ENCODE assay signal across 8 mouse cellular contexts in genomic region chr8:3622119-3622518, GRCm38 (mm10). TPM values are rescaled to one million over a fixed set of nuclear protein-coding genes. Genes with fewer than 3 reads are reported as not detected.
A peak's percentile ranks its signal among the peaks of the same experiment; 100 is the strongest.
DNase-seq lines count a peak whose midpoint lies in the region; ATAC-seq and TF ChIP-seq lines count a peak whose summit lies in the region.
"Had no signal": no experiment of that assay in that cellular context is flagged by ENCODE, and none has a peak within 500 bp of the region (broad histone marks: within the 10 kb centered on the region; RNA-seq: fewer than 3 reads in every experiment).

No protein-coding gene starts in this region.

- no peak for ATAC-seq in lung, embryonic 16.5 days (ENCODE audit: low read depth)
- no peak for ATAC-seq in forebrain, embryonic 11.5 days (replicated peaks; ENCODE audit: low FRiP score)
- ATAC-seq in limb, embryonic 12.5 days (ENCODE audit: insufficient number of reproducible peaks, insufficient read depth, low FRiP score, low TSS enrichment, low read depth), result no peak
- no peak for ATAC-seq in stomach, embryonic 14.5 days (ENCODE audit: insufficient number of reproducible peaks, insufficient read depth, low FRiP score, low read depth)

- no peak overlapping the region for H3K27ac ChIP-seq in lung, embryonic 16.5 days (ENCODE audit: low read length)
- H3K27ac ChIP-seq in forebrain, embryonic 11.5 days (ENCODE audit: low read depth, low read length), result no peak overlapping the region
- no peak overlapping the region for H3K27ac ChIP-seq in limb, embryonic 12.5 days
- H3K27ac ChIP-seq in stomach, embryonic 14.5 days (ENCODE audit: low read length), result no peak overlapping the region
- H3K27ac ChIP-seq in layer of hippocampus, adult 2 months, result no peak overlapping the region

- no peak for DNase-seq in lung, adult 2 months
- no peak for DNase-seq in forebrain, embryonic 11.5 days (ENCODE audit: low spot score)
- no peak for DNase-seq in frontal cortex, postnatal 14 days (ENCODE audit: low spot score in 2 of 2)
- no peak for DNase-seq in layer of hippocampus, adult 2 months (ENCODE audit: low spot score in 2 of 2)

- H3K9me3 ChIP-seq in lung, embryonic 16.5 days (ENCODE audit: control insufficient read depth, low read length), result no peaks in the 10 kb centered on the region
- no peaks in the 10 kb centered on the region for H3K9me3 ChIP-seq in forebrain, embryonic 11.5 days (ENCODE audit: control insufficient read depth, low read length)
- no peaks in the 10 kb centered on the region for H3K9me3 ChIP-seq in limb, embryonic 12.5 days
- no peaks in the 10 kb centered on the region for H3K9me3 ChIP-seq in stomach, embryonic 14.5 days (ENCODE audit: control insufficient read depth, low read depth, low read length)

- no peaks in the 10 kb centered on the region for H3K27me3 ChIP-seq in lung, embryonic 16.5 days (ENCODE audit: control insufficient read depth, insufficient read depth, low read depth, low read length)
- no peaks in the 10 kb centered on the region for H3K27me3 ChIP-seq in forebrain, embryonic 11.5 days (ENCODE audit: control insufficient read depth, insufficient read depth, low read length)
- H3K27me3 ChIP-seq in limb, embryonic 12.5 days, result no peaks in the 10 kb centered on the region
- H3K27me3 ChIP-seq in stomach, embryonic 14.5 days (ENCODE audit: control insufficient read depth, insufficient read depth, low read length), result no peaks in the 10 kb centered on the region

- WGBS in lung, embryonic 16.5 days, result 64% methylated on average over 8 of the region's 8 CpGs
- WGBS in lung, adult 2 months, result 58% methylated on average over 8 of the region's 8 CpGs
- WGBS in forebrain, embryonic 11.5 days, result 71% methylated on average over 8 of the region's 8 CpGs
- WGBS in limb, embryonic 12.5 days, result 62% methylated on average over 8 of the region's 8 CpGs
- WGBS in stomach, embryonic 14.5 days, result 61% methylated on average over 8 of the region's 8 CpGs

- H3K4me1 ChIP-seq in lung, embryonic 16.5 days (replicated peaks; ENCODE audit: control insufficient read depth, insufficient read depth, low read length), result peaks cover 12% of the 10 kb centered on the region
- no peaks in the 10 kb centered on the region; the same call in 1 of the 2 replicates for H3K4me1 ChIP-seq in lung, adult 2 months (ENCODE audit: control insufficient read depth, insufficient read depth, low read length)
- peaks cover 4% of the 10 kb centered on the region; the same call in 1 of the 2 replicates for H3K4me1 ChIP-seq in forebrain, embryonic 11.5 days (replicated peaks; ENCODE audit: control insufficient read depth, insufficient read depth, low read length)
- peaks cover 20% of the 10 kb centered on the region for H3K4me1 ChIP-seq in limb, embryonic 12.5 days (replicated peaks)
- peaks cover 12% of the 10 kb centered on the region for H3K4me1 ChIP-seq in stomach, embryonic 14.5 days (ENCODE audit: control insufficient read depth, insufficient read depth, low read length)

- H3K36me3 ChIP-seq in lung, embryonic 16.5 days (ENCODE audit: control insufficient read depth, insufficient read depth, low read length), result peaks cover 9% of the 10 kb centered on the region
- H3K36me3 ChIP-seq in forebrain, embryonic 11.5 days (ENCODE audit: control insufficient read depth, insufficient read depth, low read length), result peaks cover 2% of the 10 kb centered on the region; the same call in 1 of the 2 replicates
- H3K36me3 ChIP-seq in limb, embryonic 12.5 days, result peaks cover 20% of the 10 kb centered on the region
- peaks cover 12% of the 10 kb centered on the region for H3K36me3 ChIP-seq in stomach, embryonic 14.5 days (ENCODE audit: control insufficient read depth, insufficient read depth, low read length)

- no peak for TF ChIP-seq CTCF in lung, adult 2 months (IDR thresholded peaks at IDR 0.05; ENCODE audit: insufficient read depth, low read length)
- TF ChIP-seq CTCF in layer of hippocampus, adult 2 months (conservative IDR thresholded peaks at IDR 0.05), result no peak

- no peak for TF ChIP-seq POLR2A in lung, adult 2 months (IDR thresholded peaks at IDR 0.05; ENCODE audit: borderline replicate concordance, extremely low read depth, low read depth, low read length)

- H3K4me3 ChIP-seq in lung, embryonic 16.5 days (ENCODE audit: low read length), result peak overlapping the region; percentile 90
- H3K4me3 ChIP-seq in lung, adult 2 months (replicated peaks; ENCODE audit: extremely low read depth, low read depth, low read length), result no peak overlapping the region
- peak overlapping the region; percentile 92 for H3K4me3 ChIP-seq in forebrain, embryonic 11.5 days (ENCODE audit: low read depth, low read length)
- peak overlapping the region; percentile 87 for H3K4me3 ChIP-seq in limb, embryonic 12.5 days (replicated peaks)
- peak overlapping the region; percentile 83 for H3K4me3 ChIP-seq in stomach, embryonic 14.5 days (ENCODE audit: low read depth, low read length)
- no peak overlapping the region for H3K4me3 ChIP-seq in layer of hippocampus, adult 2 months

- peak overlapping the region; percentile 79; the same call in 1 of the 2 replicates for H3K9ac ChIP-seq in lung, embryonic 16.5 days (ENCODE audit: low read length)
- H3K9ac ChIP-seq in forebrain, embryonic 11.5 days (ENCODE audit: low read length), result peak overlapping the region; percentile 61; the same call in 1 of the 2 replicates
- peak overlapping the region; percentile 47; the same call in 1 of the 2 replicates for H3K9ac ChIP-seq in limb, embryonic 12.5 days (replicated peaks)
- H3K9ac ChIP-seq in stomach, embryonic 14.5 days (replicated peaks; ENCODE audit: low read depth, low read length), result peak overlapping the region; percentile 41; the same call in 1 of the 2 replicates

- peak overlapping the region; percentile 85 for H3K4me2 ChIP-seq in lung, embryonic 16.5 days (ENCODE audit: low read depth, low read length)
- peak overlapping the region; percentile 60 for H3K4me2 ChIP-seq in forebrain, embryonic 11.5 days (ENCODE audit: low read depth, low read length, severe bottlenecking)
- peak overlapping the region; percentile 57 for H3K4me2 ChIP-seq in limb, embryonic 12.5 days
- peak overlapping the region; percentile 63 for H3K4me2 ChIP-seq in stomach, embryonic 14.5 days (replicated peaks; ENCODE audit: low read depth, low read length)

RNA-seq across cellular contexts. Expression of gene Pet100, which starts 0.8 kb away (rescaled TPM):
- 97.8 and 111 TPM in 2 replicates for polyA plus RNA-seq in lung, embryonic 16.5 days (2015; fragmentation: Nextera tagmentation; extraction: Ambion mirVana)
- polyA plus RNA-seq in lung, adult 2 months (2012; rRNA removed), result 3.7 and 10.0 TPM in 2 replicates
- 88.2 and 93.2 TPM in 2 replicates for polyA plus RNA-seq in forebrain, embryonic 11.5 days (2014; fragmentation: Nextera tagmentation; extraction: Ambion mirVana)
- 115 and 133 TPM in 2 replicates for polyA plus RNA-seq in limb, embryonic 12.5 days (2016; fragmentation: Nextera tagmentation; extraction: Ambion mirVana)
- 92.0 and 106 TPM in 2 replicates for polyA plus RNA-seq in stomach, embryonic 14.5 days (2014; fragmentation: Nextera tagmentation; extraction: Ambion mirVana)
- total RNA-seq in layer of hippocampus, adult 2 months (2021), result 10 to 100 TPM; 87.0 to 87.3 TPM

RNA-seq across cellular contexts. Expression of gene Xab2, which starts 1.0 kb away (rescaled TPM):
- 56.1 and 56.3 TPM in 2 replicates for polyA plus RNA-seq in lung, embryonic 16.5 days (2015; fragmentation: Nextera tagmentation; extraction: Ambion mirVana)
- polyA plus RNA-seq in lung, adult 2 months (2012; rRNA removed), result 59.0 and 66.6 TPM in 2 replicates
- polyA plus RNA-seq in forebrain, embryonic 11.5 days (2014; fragmentation: Nextera tagmentation; extraction: Ambion mirVana), result 64.9 and 72.4 TPM in 2 replicates
- polyA plus RNA-seq in limb, embryonic 12.5 days (2016; fragmentation: Nextera tagmentation; extraction: Ambion mirVana), result 67.7 and 68.9 TPM in 2 replicates
- polyA plus RNA-seq in stomach, embryonic 14.5 days (2014; fragmentation: Nextera tagmentation; extraction: Ambion mirVana), result 49.7 and 53.9 TPM in 2 replicates
- 10 to 100 TPM; 39.6 to 41.4 TPM for total RNA-seq in layer of hippocampus, adult 2 months (2021)

RNA-seq across cellular contexts. Expression of gene Pcp2, which starts 3.2 kb away (rescaled TPM):
- 0.10 and 0.34 TPM in 2 replicates for polyA plus RNA-seq in lung, embryonic 16.5 days (2015; fragmentation: Nextera tagmentation; extraction: Ambion mirVana)
- polyA plus RNA-seq in lung, adult 2 months (2012; rRNA removed), result not detected in 2 replicates
- polyA plus RNA-seq in forebrain, embryonic 11.5 days (2014; fragmentation: Nextera tagmentation; extraction: Ambion mirVana), result 0.51 TPM in 1 of 2 replicates, not detected in the other
- polyA plus RNA-seq in limb, embryonic 12.5 days (2016; fragmentation: Nextera tagmentation; extraction: Ambion mirVana), result 0.31 and 0.61 TPM in 2 replicates
- polyA plus RNA-seq in stomach, embryonic 14.5 days (2014; fragmentation: Nextera tagmentation; extraction: Ambion mirVana), result 0.56 TPM in 1 of 2 replicates, not detected in the other
- 1 to 10 TPM in 1 of 2 experiments, under 1 TPM in 1; 0.88 to 3.6 TPM for total RNA-seq in layer of hippocampus, adult 2 months (2021)
- total RNA-seq: hematopoietic stem cell, adult 5-6 weeks had no signal

RNA-seq across cellular contexts. Expression of gene Stxbp2, which starts 8.6 kb away (rescaled TPM):
- 91.6 and 112 TPM in 2 replicates for polyA plus RNA-seq in lung, embryonic 16.5 days (2015; fragmentation: Nextera tagmentation; extraction: Ambion mirVana)
- 115 and 153 TPM in 2 replicates for polyA plus RNA-seq in lung, adult 2 months (2012; rRNA removed)
- polyA plus RNA-seq in forebrain, embryonic 11.5 days (2014; fragmentation: Nextera tagmentation; extraction: Ambion mirVana), result 36.7 and 37.2 TPM in 2 replicates
- 27.8 and 32.4 TPM in 2 replicates for polyA plus RNA-seq in limb, embryonic 12.5 days (2016; fragmentation: Nextera tagmentation; extraction: Ambion mirVana)
- polyA plus RNA-seq in stomach, embryonic 14.5 days (2014; fragmentation: Nextera tagmentation; extraction: Ambion mirVana), result 92.1 and 103 TPM in 2 replicates
- total RNA-seq in layer of hippocampus, adult 2 months (2021), result 10 to 100 TPM; 43.3 to 55.7 TPM

RNA-seq across cellular contexts. Expression of gene Retn, which starts 33.5 kb away (rescaled TPM):
- 0.18 TPM in 1 of 2 replicates, not detected in the other for polyA plus RNA-seq in lung, embryonic 16.5 days (2015; fragmentation: Nextera tagmentation; extraction: Ambion mirVana)
- polyA plus RNA-seq in lung, adult 2 months (2012; rRNA removed), result 6.2 and 10.8 TPM in 2 replicates
- 0.41 and 0.68 TPM in 2 replicates for polyA plus RNA-seq in forebrain, embryonic 11.5 days (2014; fragmentation: Nextera tagmentation; extraction: Ambion mirVana)
- polyA plus RNA-seq in limb, embryonic 12.5 days (2016; fragmentation: Nextera tagmentation; extraction: Ambion mirVana), result not detected in 2 replicates
- polyA plus RNA-seq in stomach, embryonic 14.5 days (2014; fragmentation: Nextera tagmentation; extraction: Ambion mirVana), result 0.31 TPM in 1 of 2 replicates, not detected in the other
- 1 to 10 TPM in 1 of 2 experiments, under 1 TPM in 1; 0.67 to 1.1 TPM for total RNA-seq in layer of hippocampus, adult 2 months (2021)
- total RNA-seq: hematopoietic stem cell, adult 5-6 weeks had no signal

Comparison
In these comparisons a context has a peak if more than half of its experiments do, and no peak if none do; other contexts are left out.
1. H3K4me3 ChIP-seq: peak in lung, embryonic 16.5 days (single experiment), forebrain, embryonic 11.5 days (single experiment), limb, embryonic 12.5 days (single experiment) and stomach, embryonic 14.5 days (single experiment); none in lung, adult 2 months (single experiment) and layer of hippocampus, adult 2 months (single experiment).
2. Peak in every context shown above with its lines, with median percentiles within 50 percentile points of each other: H3K4me2 ChIP-seq and H3K9ac ChIP-seq.